7 mouse cellular contexts compared by ENCODE assay signal in the genomic region with DNA sequence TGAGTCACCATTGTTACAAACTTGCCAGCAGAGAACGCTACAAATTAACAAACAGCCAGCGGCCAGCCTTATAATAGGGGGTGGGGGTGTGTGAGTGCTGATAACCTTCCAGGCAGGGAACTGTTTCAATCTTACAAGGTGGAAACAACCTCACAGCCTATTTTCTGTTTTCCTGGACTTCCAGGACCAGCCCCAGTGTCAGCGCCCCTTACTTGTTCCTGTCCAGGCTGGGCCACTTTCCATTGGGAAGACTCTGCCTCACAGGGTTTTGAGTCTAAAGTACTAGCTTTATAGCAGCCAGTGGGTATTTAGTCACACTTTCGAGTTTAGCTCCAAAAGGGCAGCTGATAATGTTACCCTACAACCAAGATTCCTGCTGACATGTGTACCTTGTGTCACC. TPM values are rescaled to one million over a fixed set of nuclear protein-coding genes. Genes with fewer than 3 reads are reported as not detected.
DNase-seq lines count a peak whose midpoint lies in the region; ATAC-seq and TF ChIP-seq lines count a peak whose summit lies in the region.

No protein-coding gene starts in this region.

- TF ChIP-seq POLR2A in ES-Bruce4 (IDR thresholded peaks at IDR 0.05; ENCODE audit: insufficient read depth, low read length) = no peak

- no peak overlapping the region for H3K9ac ChIP-seq in ES-Bruce4 (ENCODE audit: low read depth, poor library complexity, severe bottlenecking)
- 0 out of 2 replicates have a peak overlapping the region, but pooled peaks have one; percentile 21 for H3K9ac ChIP-seq in intestine, embryonic 15.5 days
- no peak overlapping the region for H3K9ac ChIP-seq in liver, postnatal 0 days (replicated peaks)

- 0 out of 2 replicates have a peak, but pooled peaks have one; percentile 0 for ATAC-seq in intestine, embryonic 15.5 days
- ATAC-seq in liver, postnatal 0 days = no peak

- no peaks in the 10 kb centered on the region for H3K27me3 ChIP-seq in ES-Bruce4 (ENCODE audit: control insufficient read depth, insufficient read depth, low read length, poor library complexity, severe bottlenecking)
- no peaks in the 10 kb centered on the region for H3K27me3 ChIP-seq in intestine, embryonic 15.5 days (replicated peaks)
- 0 out of 2 replicates have a peak, but pooled peaks cover 6% of the 10 kb centered on the region for H3K27me3 ChIP-seq in liver, postnatal 0 days (ENCODE audit: insufficient read depth, low read length)

- TF ChIP-seq CTCF in ES-Bruce4 (IDR thresholded peaks at IDR 0.05; ENCODE audit: low read depth, low read length) = no peak
- TF ChIP-seq CTCF in liver, postnatal 0 days (IDR thresholded peaks at IDR 0.05; ENCODE audit: low read depth) = no peak

- H3K4me2 ChIP-seq in intestine, embryonic 15.5 days (replicated peaks) = peak overlapping the region; percentile 84
- peak overlapping the region; percentile 38 for H3K4me2 ChIP-seq in liver, postnatal 0 days (ENCODE audit: low read depth, low read length)

- TF ChIP-seq EP300 in ES-Bruce4 (IDR thresholded peaks at IDR 0.05; ENCODE audit: insufficient read depth, low read depth, low read length) = 0 out of 2 replicates have a peak, but pooled peaks have one; percentile 27
- no peak for TF ChIP-seq EP300 in liver, postnatal 0 days (IDR thresholded peaks at IDR 0.05; ENCODE audit: low read depth)

- DNase-seq in NIH3T3 (ENCODE audit: low read depth) = peak; percentile 49
- no peak for DNase-seq in liver, postnatal 0 days
- no peak for DNase-seq in c-Kit-positive CD71-positive TER-119-positive erythroid progenitor cells, embryonic 14.5 days (ENCODE audit: low spot score)
- no peak for DNase-seq in layer of hippocampus, postnatal 25 days (ENCODE audit: extremely low spot score in 1 of 2, low spot score in 1 of 2)
- no peak for DNase-seq in left cerebral cortex, postnatal 4 days

- H3K4me3 ChIP-seq in ES-Bruce4 (ENCODE audit: low read depth, low read length) = no peak overlapping the region
- H3K4me3 ChIP-seq in intestine, embryonic 15.5 days (replicated peaks) = peak overlapping the region; percentile 15
- H3K4me3 ChIP-seq in liver, postnatal 0 days (ENCODE audit: low read depth, low read length) = no peak overlapping the region

- peaks cover 6% of the 10 kb centered on the region for H3K4me1 ChIP-seq in ES-Bruce4 (ENCODE audit: control insufficient read depth, insufficient read depth, low read length)
- H3K4me1 ChIP-seq in intestine, embryonic 15.5 days (replicated peaks) = peaks cover 47% of the 10 kb centered on the region
- peaks cover 63% of the 10 kb centered on the region for H3K4me1 ChIP-seq in liver, postnatal 0 days (ENCODE audit: insufficient read depth)

- intact Hi-C loops in left cerebral cortex, postnatal 4 days (cut with DNase I) = loop anchor here (5.0 kb wide), 1 partner anchor 206 kb away; no protein-coding TSS in a partner anchor

- 27% methylated on average over 4 of the region's 4 CpGs for WGBS in intestine, embryonic 15.5 days
- WGBS in liver, postnatal 0 days (ENCODE audit: insufficient replicate concordance) = 53% methylated on average over 4 of the region's 4 CpGs

- no peaks in the 10 kb centered on the region for H3K36me3 ChIP-seq in ES-Bruce4 (ENCODE audit: control insufficient read depth, insufficient read depth, low read length, poor library complexity, severe bottlenecking)
- no peaks in the 10 kb centered on the region for H3K36me3 ChIP-seq in intestine, embryonic 15.5 days
- no peaks in the 10 kb centered on the region for H3K36me3 ChIP-seq in liver, postnatal 0 days (replicated peaks; ENCODE audit: insufficient read depth, low read length)

- peak overlapping the region; percentile 72 for H3K27ac ChIP-seq in ES-Bruce4 (ENCODE audit: insufficient read depth, low read length)
- H3K27ac ChIP-seq in intestine, embryonic 15.5 days = peak overlapping the region; percentile 66
- H3K27ac ChIP-seq in liver, postnatal 0 days (ENCODE audit: low read depth) = peak overlapping the region; percentile 4

- no peaks in the 10 kb centered on the region for H3K9me3 ChIP-seq in ES-Bruce4 (replicated peaks; ENCODE audit: control insufficient read depth, insufficient read depth, low read length, poor library complexity, severe bottlenecking)
- no peaks in the 10 kb centered on the region for H3K9me3 ChIP-seq in intestine, embryonic 15.5 days
- H3K9me3 ChIP-seq in liver, postnatal 0 days (ENCODE audit: low read length) = no peaks in the 10 kb centered on the region

RNA-seq across cellular contexts. Expression of a gene that starts 2.8 kb away (rescaled TPM):
- 220 and 230 TPM in 2 replicates for polyA plus RNA-seq in ES-Bruce4 (2011; ENCODE audit: insufficient read depth, insufficient read length, low read depth, missing spikeins)
- polyA plus RNA-seq in intestine, embryonic 15.5 days (2015; fragmentation: Nextera tagmentation; extraction: Ambion mirVana) = 247 and 251 TPM in 2 replicates
- polyA plus RNA-seq in liver, postnatal 0 days (2015; fragmentation: Nextera tagmentation; extraction: Ambion mirVana) = 39.3 and 40.8 TPM in 2 replicates
- 100 to 1,000 TPM; 496 to 507 TPM for total RNA-seq in layer of hippocampus, postnatal 25 days (2021)
- total RNA-seq in left cerebral cortex, postnatal 4 days (2021) = 100 to 1,000 TPM; 205 to 223 TPM

Comparison
In these comparisons a context has a peak if more than half of its experiments do, and no peak if none do; other contexts are left out.
1. H3K27ac ChIP-seq: peak in every context shown above with its lines; median percentile 72 in ES-Bruce4; 66 in intestine, embryonic 15.5 days; 4 in liver, postnatal 0 days.